Mouse (Mus musculus): ENCODE data around the gene Dcdc2a. TPM values are rescaled to one million over a fixed set of nuclear protein-coding genes. Genes with fewer than 3 reads are reported as not detected.

The Dcdc2a gene
- polyA plus RNA-seq, 1 experiment = not detected

GRCm38 (mm10) chr13:25106740-25107139, 50.9 kb downstream of the Dcdc2a start:
- no peaks in the 10 kb centered on the region for H3K27me3 ChIP-seq (ENCODE audit: control insufficient read depth, insufficient read depth, low read length)
- no peak overlapping the region for H3K27ac ChIP-seq (ENCODE audit: insufficient read depth, low read depth, low read length)
- H3K36me3 ChIP-seq (ENCODE audit: control insufficient read depth, insufficient read depth, low read length) = no peaks in the 10 kb centered on the region
- H3K4me1 ChIP-seq (ENCODE audit: control insufficient read depth, insufficient read depth, insufficient read length, low read length) = no peaks in the 10 kb centered on the region
- 59% methylated on average over 5 of the region's 5 CpGs for WGBS
- no peak overlapping the region for H3K4me3 ChIP-seq (ENCODE audit: low read depth, low read length)
- TF ChIP-seq CTCF (IDR thresholded peaks at IDR 0.05; ENCODE audit: extremely low read depth, insufficient read length, insufficient replicate concordance, low read depth, low read length) (no peak), POLR2A (IDR thresholded peaks at IDR 0.05; ENCODE audit: low read depth, low read length) (no peak)

GRCm38 (mm10) chr13:25108353-25108752, 52.5 kb downstream of the Dcdc2a start:
- Histone ChIP-seq H3K4me1 (ENCODE audit: control insufficient read depth, insufficient read depth, insufficient read length, low read length) (no peaks in the 10 kb centered on the region), H3K36me3 (ENCODE audit: control insufficient read depth, insufficient read depth, low read length) (no peaks in the 10 kb centered on the region), H3K4me3 (ENCODE audit: low read depth, low read length) (no peak overlapping the region), H3K27ac (ENCODE audit: insufficient read depth, low read depth, low read length) (no peak overlapping the region), H3K27me3 (ENCODE audit: control insufficient read depth, insufficient read depth, low read length) (no peaks in the 10 kb centered on the region)
- TF ChIP-seq POLR2A (IDR thresholded peaks at IDR 0.05; ENCODE audit: low read depth, low read length) = no peak
- no peak for TF ChIP-seq CTCF (IDR thresholded peaks at IDR 0.05; ENCODE audit: extremely low read depth, insufficient read length, insufficient replicate concordance, low read depth, low read length)
- WGBS = 16% methylated on average over 3 of the region's 3 CpGs

DNA sequence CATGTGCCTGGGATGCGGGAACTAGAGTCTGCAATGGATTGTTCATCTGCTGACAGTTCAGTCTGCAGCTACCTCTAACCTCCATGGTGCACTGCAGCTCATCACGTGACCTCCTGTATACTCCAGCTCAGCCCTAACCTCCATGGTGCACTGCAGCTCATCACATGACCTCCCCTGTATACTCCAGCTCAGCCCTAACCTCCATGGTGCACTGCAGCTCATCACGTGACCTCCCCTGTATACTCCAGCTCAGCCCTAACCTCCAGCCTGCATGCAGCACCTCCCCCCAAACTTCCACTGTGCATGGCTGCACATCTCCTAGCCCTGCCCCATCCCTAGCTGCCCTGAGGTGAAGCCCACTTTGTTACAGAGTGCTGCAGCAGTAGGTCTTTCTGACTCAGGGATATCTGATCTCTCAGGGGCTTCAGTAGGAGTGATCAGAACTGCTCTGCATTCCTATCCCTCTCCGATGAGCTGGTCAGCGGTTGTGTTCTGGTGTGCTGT, 54.8 kb downstream of the Dcdc2a start:
- H3K27ac ChIP-seq (ENCODE audit: insufficient read depth, low read depth, low read length) = no peak overlapping the region
- H3K27me3 ChIP-seq (ENCODE audit: control insufficient read depth, insufficient read depth, low read length) = no peaks in the 10 kb centered on the region
- 73% methylated on average over 5 of the region's 5 CpGs for WGBS
- no peaks in the 10 kb centered on the region; the same call in 1 of the 2 replicates for H3K4me1 ChIP-seq (ENCODE audit: control insufficient read depth, insufficient read depth, insufficient read length, low read length)
- TF ChIP-seq POLR2A (IDR thresholded peaks at IDR 0.05; ENCODE audit: low read depth, low read length) = no peak
- no peak for TF ChIP-seq CTCF (IDR thresholded peaks at IDR 0.05; ENCODE audit: extremely low read depth, insufficient read length, insufficient replicate concordance, low read depth, low read length)
- H3K36me3 ChIP-seq (ENCODE audit: control insufficient read depth, insufficient read depth, low read length) = no peaks in the 10 kb centered on the region
- no peak overlapping the region for H3K4me3 ChIP-seq (ENCODE audit: low read depth, low read length)

GRCm38 (mm10) chr13:25115429-25115881, 59.7 kb downstream of the Dcdc2a start:
- TF ChIP-seq POLR2A (IDR thresholded peaks at IDR 0.05; ENCODE audit: low read depth, low read length) (no peak), CTCF (IDR thresholded peaks at IDR 0.05; ENCODE audit: extremely low read depth, insufficient read length, insufficient replicate concordance, low read depth, low read length) (no peak)
- peak overlapping the region; percentile 17 for H3K4me3 ChIP-seq (ENCODE audit: low read depth, low read length)
- no peak overlapping the region for H3K27ac ChIP-seq (ENCODE audit: insufficient read depth, low read depth, low read length)

DNA sequence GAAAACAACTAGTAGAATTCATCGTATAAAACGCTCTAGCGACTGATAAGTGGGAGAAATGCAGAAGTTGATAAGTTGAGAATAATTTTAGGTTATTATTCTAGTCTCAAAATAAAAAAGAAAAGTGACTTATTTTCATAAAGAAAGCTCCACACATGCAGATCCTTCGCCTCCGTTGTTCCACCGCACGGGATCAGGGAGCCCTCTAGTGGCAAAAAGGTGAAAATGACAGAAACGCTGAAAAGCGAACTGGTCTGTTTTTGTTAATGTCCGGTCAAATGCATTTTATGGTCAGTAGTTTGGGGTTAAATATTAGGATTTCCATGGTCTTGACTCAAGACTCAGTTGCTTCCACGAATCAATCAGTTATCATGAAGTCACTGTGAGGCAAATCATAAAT, 60.2 kb downstream of the Dcdc2a start:
- H3K4me3 ChIP-seq (ENCODE audit: low read depth, low read length) = no peak overlapping the region; the same call in 1 of the 2 replicates
- H3K36me3 ChIP-seq (ENCODE audit: control insufficient read depth, insufficient read depth, low read length) = no peaks in the 10 kb centered on the region
- 1% methylated on average over 11 of the region's 11 CpGs for WGBS

More at GRCm38 (mm10) chr13:25115429-25115881, 59.7 kb downstream of the Dcdc2a start:
- H3K27me3 ChIP-seq (ENCODE audit: control insufficient read depth, insufficient read depth, low read length) = no peaks in the 10 kb centered on the region
- H3K4me1 ChIP-seq (ENCODE audit: control insufficient read depth, insufficient read depth, insufficient read length, low read length) = no peaks in the 10 kb centered on the region; the same call in 1 of the 2 replicates
- WGBS = 14% methylated on average over 12 of the region's 12 CpGs
- H3K36me3 ChIP-seq (ENCODE audit: control insufficient read depth, insufficient read depth, low read length) = no peaks in the 10 kb centered on the region

GRCm38 (mm10) chr13:25122740-25123335, 67.0 kb downstream of the Dcdc2a start:
- 67% methylated on average over 8 of the region's 8 CpGs for WGBS
- Histone ChIP-seq H3K36me3 (ENCODE audit: control insufficient read depth, insufficient read depth, low read length) (no peaks in the 10 kb centered on the region), H3K4me3 (ENCODE audit: low read depth, low read length) (no peak overlapping the region), H3K4me1 (ENCODE audit: control insufficient read depth, insufficient read depth, insufficient read length, low read length) (no peaks in the 10 kb centered on the region), H3K27me3 (ENCODE audit: control insufficient read depth, insufficient read depth, low read length) (no peaks in the 10 kb centered on the region), H3K27ac (ENCODE audit: insufficient read depth, low read depth, low read length) (no peak overlapping the region)
- TF ChIP-seq CTCF (IDR thresholded peaks at IDR 0.05; ENCODE audit: extremely low read depth, insufficient read length, insufficient replicate concordance, low read depth, low read length) (no peak), POLR2A (IDR thresholded peaks at IDR 0.05; ENCODE audit: low read depth, low read length) (no peak)

More for the DNA sequence above, 60.2 kb downstream of the Dcdc2a start:
- Histone ChIP-seq H3K27me3 (ENCODE audit: control insufficient read depth, insufficient read depth, low read length) (no peaks in the 10 kb centered on the region), H3K4me1 (ENCODE audit: control insufficient read depth, insufficient read depth, insufficient read length, low read length) (no peaks in the 10 kb centered on the region; the same call in 1 of the 2 replicates), H3K27ac (ENCODE audit: insufficient read depth, low read depth, low read length) (no peak overlapping the region)
- TF ChIP-seq CTCF (IDR thresholded peaks at IDR 0.05; ENCODE audit: extremely low read depth, insufficient read length, insufficient replicate concordance, low read depth, low read length) (peak; percentile 94), POLR2A (IDR thresholded peaks at IDR 0.05; ENCODE audit: low read depth, low read length) (no peak)

GRCm38 (mm10) chr13:25127216-25127615, 71.4 kb downstream of the Dcdc2a start:
- TF ChIP-seq CTCF (IDR thresholded peaks at IDR 0.05; ENCODE audit: extremely low read depth, insufficient read length, insufficient replicate concordance, low read depth, low read length) = no peak
- 83% methylated on average over 2 of the region's 2 CpGs for WGBS
- no peak overlapping the region for H3K4me3 ChIP-seq (ENCODE audit: low read depth, low read length)
- H3K36me3 ChIP-seq (ENCODE audit: control insufficient read depth, insufficient read depth, low read length) = no peaks in the 10 kb centered on the region
- H3K27ac ChIP-seq (ENCODE audit: insufficient read depth, low read depth, low read length) = no peak overlapping the region
- H3K4me1 ChIP-seq (ENCODE audit: control insufficient read depth, insufficient read depth, insufficient read length, low read length) = no peaks in the 10 kb centered on the region
- no peaks in the 10 kb centered on the region for H3K27me3 ChIP-seq (ENCODE audit: control insufficient read depth, insufficient read depth, low read length)

All from small intestine, adult 2 months (tissue).